Mouse (Mus musculus) testis, adult 2 months (tissue): ENCODE results near the gene Olfm3. TPM values are rescaled to one million over a fixed set of nuclear protein-coding genes. Genes with fewer than 3 reads are reported as not detected.

Experiments
- H3K27ac ChIP-seq: fragments of 200-500 bp; 2 replicates; pipeline ENCODE4 v1.5.1; 2012; ENCODE audit warnings: low read depth, low read length; ENCODE audit not compliant: control insufficient read depth, insufficient read depth
- H3K27me3 ChIP-seq: fragments of 200-500 bp; 2 replicates; pipeline ENCODE4 v1.6.1; 2012; ENCODE audit warnings: mild to moderate bottlenecking, low read length, moderate library complexity; ENCODE audit not compliant: control insufficient read depth, insufficient read depth
- H3K36me3 ChIP-seq: fragments of 200-500 bp; 2 replicates; pipeline ENCODE4 v1.6.1; 2012; ENCODE audit warnings: mild to moderate bottlenecking, low read length; ENCODE audit not compliant: control insufficient read depth, insufficient read depth
- H3K4me1 ChIP-seq: fragments of 200-500 bp; 2 replicates; pipeline ENCODE4 v1.6.1; 2012; ENCODE audit warnings: low read length; ENCODE audit not compliant: control insufficient read depth, insufficient read depth
- H3K4me3 ChIP-seq: fragments of 200-500 bp; 2 replicates; pipeline ENCODE4 v1.5.1; 2012; ENCODE audit warnings: low read depth, mild to moderate bottlenecking, low read length, moderate library complexity, mixed read lengths; ENCODE audit not compliant: control insufficient read depth
- CTCF ChIP-seq: fragments of 200-500 bp; IDR thresholded peaks from 2 replicates; pipeline ENCODE4 v1.5.1; 2012; ENCODE audit warnings: low read depth, mild to moderate bottlenecking, inconsistent platforms, low read length, moderate library complexity; ENCODE audit not compliant: control insufficient read depth, insufficient read depth, insufficient replicate concordance
- POLR2A ChIP-seq: fragments of 200-500 bp; IDR thresholded peaks from 2 replicates; pipeline ENCODE4 v1.6.1; 2012; ENCODE audit warnings: low read depth, mild to moderate bottlenecking, inconsistent platforms, low read length, moderate library complexity; ENCODE audit not compliant: control insufficient read depth
- polyA plus RNA-seq: library from polyadenylated mRNA; depleted of rRNA; stranded (reverse); fragments of >200 nt; gene quantifications from 2 replicates; pipeline ENCODE4 v1.2.3, GENCODE M21; 2012; rRNA removed

Olfm3 gene
- polyA plus RNA-seq = not detected in 2 replicates

DNA sequence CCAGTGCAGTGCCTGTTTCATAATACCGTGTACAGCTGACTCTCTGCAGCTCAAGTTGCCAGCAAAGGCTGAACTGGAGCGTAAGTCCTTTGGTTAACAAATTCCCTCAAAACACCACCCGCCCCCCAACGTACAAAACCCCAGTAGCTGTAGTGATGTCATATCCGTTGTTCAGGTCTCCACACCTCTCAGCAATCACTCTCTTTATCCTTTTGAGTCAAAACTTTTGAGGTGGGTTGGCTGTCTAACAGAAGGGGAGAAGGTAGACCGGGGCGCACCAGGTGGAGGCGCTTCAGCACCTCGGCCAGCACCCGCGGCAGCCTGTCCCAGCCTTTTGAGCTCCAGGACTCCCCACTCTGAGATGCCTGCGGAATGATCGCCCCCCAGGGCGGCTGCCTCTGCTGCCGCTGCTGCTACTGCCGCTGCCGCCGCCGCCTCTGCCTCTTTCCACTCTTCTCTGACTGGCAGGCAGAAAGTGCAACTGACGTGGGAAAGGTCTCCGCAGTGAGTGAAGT, at the start of gene Olfm3:
Gene Olfm3 (plus strand): TSS at position 155 of the 515 bp plus-strand sequence.
- TF ChIP-seq POLR2A (no peak), CTCF (no peak)
- Histone ChIP-seq H3K4me1 (peaks cover 7% of the 10 kb centered on the region), H3K27me3 (no peaks in the 10 kb centered on the region), H3K36me3 (no peaks in the 10 kb centered on the region), H3K27ac (no peak within 1 kb of the TSS), H3K4me3 (peak within 1 kb of the TSS; percentile 37)

DNA sequence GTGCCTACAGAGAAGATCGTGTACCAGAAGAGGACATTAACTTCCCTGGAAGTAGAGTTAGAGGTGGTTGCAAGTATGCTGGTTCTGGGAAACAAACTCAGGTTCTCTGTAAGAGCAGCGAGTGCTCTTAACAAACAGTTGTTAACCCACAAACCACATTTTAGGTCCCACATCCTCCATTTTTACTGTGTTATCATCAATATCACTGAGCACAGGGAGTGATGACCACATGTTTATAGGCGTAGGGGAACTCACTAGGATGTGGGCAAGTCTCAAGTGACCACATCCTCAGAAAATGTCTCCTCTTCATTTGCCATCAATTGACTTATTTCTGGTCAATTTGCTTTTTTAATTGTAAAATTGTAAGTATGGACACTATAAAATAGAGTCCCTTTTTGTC, 14.1 kb upstream of the Olfm3 start:
- Histone ChIP-seq H3K4me3 (no peak overlapping the region), H3K4me1 (no peaks in the 10 kb centered on the region), H3K27me3 (no peaks in the 10 kb centered on the region), H3K27ac (no peak overlapping the region), H3K36me3 (no peaks in the 10 kb centered on the region)
- TF ChIP-seq CTCF = no peak
- no peak for TF ChIP-seq POLR2A

DNA sequence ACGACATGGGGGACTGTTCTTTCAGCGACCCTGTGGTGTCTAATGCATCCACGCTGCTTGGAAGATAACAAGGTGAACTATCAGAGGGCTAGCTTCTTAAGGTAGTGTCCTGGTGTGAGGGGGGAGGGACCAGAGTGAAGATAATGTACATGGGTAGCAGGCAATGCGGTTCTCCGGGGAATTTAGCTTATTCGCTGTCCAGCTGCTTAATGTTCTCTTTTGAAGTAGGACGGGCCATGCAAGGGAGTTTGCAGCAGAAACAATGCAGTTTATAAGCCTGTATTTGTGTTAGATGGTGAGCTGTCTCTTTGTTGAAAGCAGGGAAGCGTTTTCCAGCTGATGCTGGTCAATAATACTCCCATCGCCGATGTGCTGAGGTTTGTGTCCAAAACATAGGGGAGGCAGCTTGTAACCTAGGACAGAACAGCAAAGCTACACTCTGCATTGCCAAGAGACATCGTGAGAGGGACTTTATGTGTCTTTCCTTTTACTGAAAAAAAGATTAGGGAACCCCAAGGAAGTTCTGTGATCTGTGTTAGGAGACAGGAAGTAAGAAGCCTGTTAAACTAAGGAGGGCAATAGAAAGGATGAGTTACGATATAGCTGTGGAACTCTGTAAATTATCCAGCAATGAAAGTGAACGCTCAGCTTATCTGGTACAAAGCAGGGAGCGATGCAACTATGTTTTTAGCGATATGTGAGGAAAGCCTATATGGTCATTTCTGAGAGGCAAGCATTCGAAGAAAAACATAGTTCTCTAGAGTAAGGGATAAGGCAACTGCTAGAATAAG, 950 bp downstream of the Olfm3 start:
- TF ChIP-seq POLR2A = no peak
- no peak for TF ChIP-seq CTCF
- no peaks in the 10 kb centered on the region for H3K27me3 ChIP-seq
- H3K27ac ChIP-seq = no peak overlapping the region
- no peak overlapping the region; the same call in 1 of the 2 replicates for H3K4me3 ChIP-seq
- peaks cover 7% of the 10 kb centered on the region for H3K4me1 ChIP-seq
- H3K36me3 ChIP-seq = no peaks in the 10 kb centered on the region

DNA sequence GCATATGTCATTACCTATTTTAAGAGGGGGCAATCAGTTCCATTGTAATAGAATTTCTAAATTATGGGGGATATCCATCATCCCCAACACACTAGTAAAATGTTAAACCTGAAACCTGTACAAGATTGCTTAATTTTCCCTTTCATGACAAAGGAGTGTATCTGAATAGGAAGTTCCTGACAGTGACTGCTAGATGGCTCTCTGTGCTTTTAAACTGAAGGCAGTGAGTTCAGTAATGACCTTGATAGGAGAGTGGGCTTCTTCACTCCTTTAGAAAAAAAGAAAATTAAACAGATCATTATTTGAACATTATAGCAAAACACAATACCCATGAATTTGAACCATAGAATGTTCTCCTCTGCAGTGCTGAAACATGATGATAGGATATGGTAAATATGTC, 3.7 kb downstream of the Olfm3 start:
- H3K4me1 ChIP-seq = peaks cover 7% of the 10 kb centered on the region
- H3K36me3 ChIP-seq = no peaks in the 10 kb centered on the region
- no peak overlapping the region for H3K27ac ChIP-seq
- H3K4me3 ChIP-seq = no peak overlapping the region
- H3K27me3 ChIP-seq = no peaks in the 10 kb centered on the region
- TF ChIP-seq POLR2A (no peak), CTCF (no peak)

DNA sequence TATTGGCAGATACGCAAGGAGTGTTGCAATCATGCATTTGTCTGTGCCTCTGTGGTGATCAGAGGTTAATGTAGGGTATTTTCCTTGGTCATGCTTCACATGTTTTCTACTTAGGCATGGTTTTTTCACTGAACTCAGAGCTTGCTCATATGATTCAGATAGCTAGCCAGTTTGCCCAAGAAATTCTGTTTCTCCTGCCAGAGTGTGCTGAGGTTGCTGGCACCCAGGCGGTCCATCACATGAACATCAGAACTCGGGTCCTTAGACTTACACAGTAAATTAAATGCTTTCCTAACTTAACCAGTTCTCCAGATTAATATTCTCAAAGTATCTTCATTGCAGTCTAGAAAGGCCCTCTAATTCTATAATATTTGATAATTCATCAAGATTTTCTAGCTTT, 5.0 kb downstream of the Olfm3 start:
- TF ChIP-seq POLR2A = no peak
- no peak for TF ChIP-seq CTCF
- Histone ChIP-seq H3K4me3 (no peak overlapping the region), H3K27me3 (no peaks in the 10 kb centered on the region), H3K4me1 (peaks cover 7% of the 10 kb centered on the region), H3K27ac (no peak overlapping the region), H3K36me3 (no peaks in the 10 kb centered on the region)

DNA sequence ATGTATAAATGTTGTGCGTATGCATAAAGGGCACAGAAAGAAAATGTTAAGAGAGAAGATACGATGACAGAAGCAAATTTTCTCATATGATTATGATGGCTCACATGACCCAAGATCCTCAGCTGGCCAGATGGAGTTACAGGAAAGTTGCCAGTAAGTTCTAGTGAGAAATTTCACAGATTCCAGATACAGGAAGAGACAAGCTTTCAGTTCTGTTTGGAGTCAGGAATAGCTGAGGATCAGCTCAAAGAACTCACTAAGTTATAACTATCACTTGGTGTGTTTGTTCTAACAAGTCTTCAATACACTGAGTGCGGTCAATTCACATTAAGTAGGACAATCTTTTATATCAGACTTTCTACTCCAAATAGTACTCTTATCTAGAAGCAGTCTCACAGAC, 16.2 kb downstream of the Olfm3 start:
- TF ChIP-seq POLR2A (no peak), CTCF (no peak)
- no peak overlapping the region for H3K4me3 ChIP-seq

DNA sequence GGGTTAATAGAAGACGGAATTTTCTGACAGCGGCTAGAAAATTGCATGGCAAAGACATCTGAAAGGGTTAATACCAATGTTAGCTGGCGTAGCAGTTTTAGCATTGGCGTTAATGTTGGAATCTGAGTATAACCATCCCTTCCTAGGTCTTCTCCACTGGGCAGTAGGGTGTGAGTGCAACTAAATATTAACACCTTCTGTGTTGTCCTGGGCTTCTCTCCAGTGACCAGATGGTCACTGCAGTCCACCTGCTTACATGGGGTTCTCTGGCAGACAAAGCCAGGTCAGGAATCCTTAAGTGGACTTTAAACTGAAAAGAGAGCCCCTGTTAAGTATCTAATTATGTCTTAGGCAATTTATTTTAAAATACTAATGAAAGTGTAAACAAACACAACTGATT, 25.7 kb downstream of the Olfm3 start:
- Histone ChIP-seq H3K4me1 (no peaks in the 10 kb centered on the region), H3K4me3 (no peak overlapping the region), H3K27ac (no peak overlapping the region), H3K36me3 (no peaks in the 10 kb centered on the region), H3K27me3 (no peaks in the 10 kb centered on the region)
- TF ChIP-seq CTCF (no peak), POLR2A (no peak)

More for the DNA sequence above, 16.2 kb downstream of the Olfm3 start:
- Histone ChIP-seq H3K36me3 (no peaks in the 10 kb centered on the region), H3K27me3 (no peaks in the 10 kb centered on the region), H3K27ac (no peak overlapping the region), H3K4me1 (no peaks in the 10 kb centered on the region)

DNA sequence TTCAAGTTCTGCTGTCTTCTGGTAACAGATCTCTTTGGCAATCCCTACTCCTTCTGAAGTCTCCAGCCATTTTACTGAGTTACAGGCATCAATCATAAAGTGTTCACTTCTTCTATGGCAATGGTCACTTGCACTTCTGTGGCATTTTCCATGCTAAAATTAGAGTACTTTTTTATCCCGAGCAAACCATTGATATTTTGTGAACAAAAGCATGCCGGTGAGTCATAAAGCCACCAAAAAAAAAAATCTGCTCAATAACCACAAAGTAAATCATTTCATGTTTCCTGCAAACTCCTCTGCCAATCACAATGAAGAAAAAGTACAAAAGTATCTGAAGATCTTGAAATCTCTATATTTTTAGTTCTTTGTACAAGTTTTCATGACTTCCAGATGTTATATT, 26.5 kb downstream of the Olfm3 start:
- Histone ChIP-seq H3K27me3 (no peaks in the 10 kb centered on the region), H3K27ac (no peak overlapping the region), H3K4me3 (no peak overlapping the region), H3K4me1 (no peaks in the 10 kb centered on the region), H3K36me3 (no peaks in the 10 kb centered on the region)
- no peak for TF ChIP-seq CTCF
- no peak for TF ChIP-seq POLR2A
